Mouse (Mus musculus): ENCODE measurements around the gene Kcnip1.

DNA sequence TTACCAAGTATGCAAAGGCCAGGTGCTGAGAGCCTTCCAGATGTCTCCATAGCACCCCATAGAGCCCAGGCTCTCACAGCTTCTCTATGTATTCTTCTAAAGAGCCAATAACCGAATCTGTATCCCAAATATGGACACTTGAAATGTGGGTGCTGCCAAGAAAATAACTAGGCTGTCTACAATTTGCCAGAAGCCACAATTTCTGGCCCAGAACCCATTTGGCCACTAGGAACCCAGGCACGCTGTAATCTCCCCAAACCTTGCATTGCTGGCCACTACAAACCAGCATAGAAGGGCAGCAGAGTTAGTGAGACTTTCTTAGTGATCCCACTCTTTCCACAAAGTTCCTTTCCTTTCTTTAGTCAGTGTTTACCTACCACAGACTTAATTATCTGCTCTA, 17.8 kb downstream of the Kcnip1 start:
- TF ChIP-seq CTCF (IDR thresholded peaks at IDR 0.05; ENCODE audit: insufficient read depth, low read depth, low read length), result no peak
- no peak for TF ChIP-seq POLR2A (IDR thresholded peaks at IDR 0.05; ENCODE audit: insufficient read depth, low read depth, low read length)
